Mouse (Mus musculus): ENCODE data around the gene Srsf4. TPM values are rescaled to one million over a fixed set of nuclear protein-coding genes. Genes with fewer than 3 reads are reported as not detected.

Gene Srsf4
- total and polyA plus RNA-seq, 3 experiments: 14.5 to 105 (median 47.2) TPM

DNA sequence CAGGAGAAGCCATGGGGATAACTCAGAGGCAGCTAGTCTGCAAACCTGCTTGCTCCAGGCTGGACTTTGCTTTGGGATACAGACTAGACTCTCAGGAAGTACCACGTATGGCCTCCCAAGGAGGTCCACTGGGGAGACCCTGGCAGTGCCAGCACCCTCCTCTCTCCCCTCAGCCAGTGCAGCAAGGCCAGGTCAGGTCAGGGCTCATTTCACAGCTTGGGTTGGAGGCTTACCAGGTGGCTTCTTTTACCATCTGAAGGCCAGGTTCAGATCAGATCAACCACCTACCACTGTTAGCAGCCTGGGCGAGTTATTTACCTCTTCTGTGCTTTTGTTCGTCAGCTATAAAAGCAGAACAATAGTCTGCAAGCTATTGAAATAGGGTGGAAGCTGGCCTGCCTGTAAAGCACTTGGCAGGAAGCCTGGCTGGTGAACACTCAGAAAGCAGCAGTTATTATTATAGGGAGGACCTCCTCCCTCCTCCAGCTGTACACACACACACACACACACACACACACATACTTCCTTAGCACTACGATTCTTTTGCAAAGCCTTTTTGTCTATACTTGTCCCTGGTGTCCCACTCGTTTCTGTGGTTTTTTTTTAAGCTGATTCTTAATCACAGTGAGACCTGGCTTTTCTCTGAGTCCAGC, 23.3 kb upstream of the Srsf4 start:
- Histone ChIP-seq H3K27me3 (replicated peaks) (no peaks in the 10 kb centered on the region), H3K36me3 (replicated peaks in 1 of 2; ENCODE audit: control insufficient read depth in 1 of 2, insufficient read depth in 1 of 2, low read length in 1 of 2) (peaks cover 7 to 88% of the 10 kb centered on the region in 2 experiments), H3K9me3 (replicated peaks; ENCODE audit: low read length) (no peaks in the 10 kb centered on the region), H3K4me3 (replicated peaks in 1 of 3; ENCODE audit: low read depth in 2 of 3, low read length in 2 of 3, poor library complexity in 1 of 3) (no peak overlapping the region), H3K9ac (ENCODE audit: insufficient read depth, low read depth) (no peak overlapping the region), H3K27ac (ENCODE audit: insufficient read depth, low read depth) (no peak overlapping the region), H3K4me1 (ENCODE audit: control insufficient read depth in 1 of 2, insufficient read depth in 2 of 2) (peaks cover 10 to 14% of the 10 kb centered on the region in 2 experiments), H3K4me2 (ENCODE audit: insufficient read depth, low read depth, poor library complexity, severe bottlenecking) (no peak overlapping the region), H3K79me2 (replicated peaks; ENCODE audit: control insufficient read depth, extremely low read depth, insufficient read depth, poor library complexity, severe bottlenecking) (peaks cover 2% of the 10 kb centered on the region; the same call in 1 of the 2 replicates)
- no peak for DNase-seq (ENCODE audit: extremely low read depth)
- TF ChIP-seq SMC3 (IDR thresholded peaks at IDR 0.05; ENCODE audit: low read depth, low read length): no peak
- no peak for TF ChIP-seq E2F4 (IDR thresholded peaks at IDR 0.05; ENCODE audit: insufficient replicate concordance, low read depth, low read length)
- TF ChIP-seq MAFK (IDR thresholded peaks at IDR 0.05; ENCODE audit: insufficient replicate concordance, low read length): no peak
- no peak for TF ChIP-seq MXI1 (IDR thresholded peaks at IDR 0.05; ENCODE audit: low read depth, low read length)
- no peak for TF ChIP-seq HCFC1 (IDR thresholded peaks at IDR 0.05; ENCODE audit: low read depth, low read length)
- TF ChIP-seq MEF2A (IDR thresholded peaks at IDR 0.05; ENCODE audit: borderline replicate concordance, low read depth, low read length): no peak
- dilution Hi-C loops (cut with MboI; ENCODE audit: extremely low pct_ligation_motif_present, extremely low pct_unique_long_range_greater_than_20kb, low sequenced_read_pairs) (no loop called here), in situ Hi-C loops (cut with MboI; ENCODE audit: low pct_ligation_motif_present, low pct_unique_long_range_greater_than_20kb, low sequenced_read_pairs) (loop anchor here (10.0 kb wide), 1 partner anchor 895 kb away; no protein-coding TSS in a partner anchor)

GRCm38 (mm10) chr4:131854950-131855349, 18.5 kb upstream of the Srsf4 start:
- Histone ChIP-seq H3K9ac (ENCODE audit: insufficient read depth, low read depth) (no peak overlapping the region), H3K4me1 (ENCODE audit: control insufficient read depth in 1 of 2, insufficient read depth in 2 of 2) (peaks cover 0 to 2% of the 10 kb centered on the region in 2 experiments; a peak in 1 of 4 replicates), H3K36me3 (replicated peaks in 1 of 2; ENCODE audit: control insufficient read depth in 1 of 2, insufficient read depth in 1 of 2, low read length in 1 of 2) (peaks cover 28 to 88% of the 10 kb centered on the region in 2 experiments), H3K4me3 (replicated peaks in 1 of 3; ENCODE audit: low read depth in 2 of 3, low read length in 2 of 3, poor library complexity in 1 of 3) (no peak overlapping the region), H3K4me2 (ENCODE audit: insufficient read depth, low read depth, poor library complexity, severe bottlenecking) (no peak overlapping the region), H3K9me3 (replicated peaks; ENCODE audit: low read length) (no peaks in the 10 kb centered on the region), H3K79me2 (replicated peaks; ENCODE audit: control insufficient read depth, extremely low read depth, insufficient read depth, poor library complexity, severe bottlenecking) (no peaks in the 10 kb centered on the region), H3K27me3 (replicated peaks) (no peaks in the 10 kb centered on the region), H3K27ac (ENCODE audit: insufficient read depth, low read depth) (no peak overlapping the region)
- TF ChIP-seq USF1 (IDR thresholded peaks at IDR 0.05; ENCODE audit: low read depth, low read length) (no peak), MEF2A (IDR thresholded peaks at IDR 0.05; ENCODE audit: borderline replicate concordance, low read depth, low read length) (no peak), POLR2AphosphoS2 (IDR thresholded peaks at IDR 0.05; ENCODE audit: low read depth, low read length) (no peak), MXI1 (IDR thresholded peaks at IDR 0.05; ENCODE audit: low read depth, low read length) (no peak), RAD21 (IDR thresholded peaks at IDR 0.05; ENCODE audit: low read depth, low read length) (no peak), PAX5 (IDR thresholded peaks at IDR 0.05; ENCODE audit: low read length) (no peak)
- no peak for DNase-seq (ENCODE audit: extremely low read depth)
- dilution Hi-C loops (cut with MboI; ENCODE audit: extremely low pct_ligation_motif_present, extremely low pct_unique_long_range_greater_than_20kb, low sequenced_read_pairs) (no loop called here), in situ Hi-C loops (cut with MboI; ENCODE audit: low pct_ligation_motif_present, low pct_unique_long_range_greater_than_20kb, low sequenced_read_pairs) (no loop called here)
